Mouse (Mus musculus): ENCODE results near the gene Idua. TPM values are rescaled to one million over a fixed set of nuclear protein-coding genes. Genes with fewer than 3 reads are reported as not detected.

Gene Idua
- polyA plus RNA-seq, 1 experiment from 2014 or later: 8.2 TPM

DNA sequence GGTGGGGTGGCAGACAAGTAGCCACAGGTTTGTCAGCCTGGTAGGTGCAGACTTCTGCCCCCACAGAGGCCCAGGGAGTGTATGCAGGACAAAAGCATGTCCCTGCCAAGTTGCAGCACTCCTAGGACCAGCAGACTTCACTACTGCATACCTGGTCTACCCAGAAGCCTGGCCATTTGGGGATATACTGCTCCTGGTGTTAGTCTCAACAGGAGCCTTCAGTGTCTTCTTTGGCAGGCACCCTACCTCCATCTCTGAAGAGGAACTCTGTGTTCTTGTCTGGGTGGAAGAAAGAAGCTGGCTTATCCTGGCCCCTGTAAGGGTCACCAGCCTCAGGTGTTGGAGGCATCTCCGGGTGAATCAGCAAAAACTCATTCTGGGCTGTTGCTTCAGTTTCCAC, 55.8 kb downstream of the Idua start:
- WGBS: 77% methylated on average over 1 of the region's 1 CpGs
- Histone ChIP-seq H3K27me3 (replicated peaks) (no peaks in the 10 kb centered on the region), H3K9ac (no peak overlapping the region), H3K27ac (no peak overlapping the region), H3K36me3 (no peaks in the 10 kb centered on the region), H3K9me3 (no peaks in the 10 kb centered on the region), H3K4me1 (peaks cover 10% of the 10 kb centered on the region), H3K4me2 (replicated peaks) (no peak overlapping the region), H3K4me3 (no peak overlapping the region)
- ATAC-seq (ENCODE audit: low FRiP score, low read depth): no peak

- WGBS: 34% methylated on average over 4 of the region's 4 CpGs
- no peak overlapping the region for H3K27ac ChIP-seq
Observed at GRCm38 (mm10) chr5:108718051-108718450, 57.9 kb downstream of the Idua start.

DNA sequence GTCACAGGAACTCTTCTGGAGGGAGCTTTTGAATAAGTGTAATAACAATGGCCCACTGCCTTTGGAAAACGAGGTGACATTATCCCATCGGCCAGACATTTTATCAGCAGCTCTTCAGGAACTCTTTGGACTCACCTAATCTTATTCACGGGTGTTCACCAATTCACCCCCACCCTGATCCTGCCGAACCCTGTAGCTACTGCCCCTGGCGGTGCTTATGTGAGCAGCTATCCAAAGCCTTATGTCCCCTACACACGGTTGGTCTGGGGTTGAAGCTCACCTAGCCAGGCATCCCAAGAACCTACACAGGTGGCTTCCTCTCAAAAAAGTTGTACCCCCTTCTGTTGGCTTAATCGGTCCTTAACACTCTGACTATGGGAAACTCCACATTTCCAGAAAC, 59.6 kb downstream of the Idua start:
- Histone ChIP-seq H3K9ac (no peak overlapping the region), H3K4me2 (replicated peaks) (no peak overlapping the region), H3K36me3 (no peaks in the 10 kb centered on the region), H3K4me3 (no peak overlapping the region), H3K9me3 (no peaks in the 10 kb centered on the region), H3K27me3 (replicated peaks) (no peaks in the 10 kb centered on the region), H3K27ac (no peak overlapping the region), H3K4me1 (peaks cover 5% of the 10 kb centered on the region)
- no peak for ATAC-seq (ENCODE audit: low FRiP score, low read depth)
- WGBS: 75% methylated on average over 7 of the region's 7 CpGs

More at GRCm38 (mm10) chr5:108718051-108718450, 57.9 kb downstream of the Idua start:
- no peaks in the 10 kb centered on the region for H3K9me3 ChIP-seq
- no peak overlapping the region for H3K4me2 ChIP-seq (replicated peaks)
- H3K9ac ChIP-seq: 0 out of 2 replicates have a peak overlapping the region, but pooled peaks have one; percentile 9
- ATAC-seq (ENCODE audit: low FRiP score, low read depth): no peak
- H3K27me3 ChIP-seq (replicated peaks): no peaks in the 10 kb centered on the region
- no peaks in the 10 kb centered on the region for H3K36me3 ChIP-seq
- H3K4me3 ChIP-seq: no peak overlapping the region
- peaks cover 10% of the 10 kb centered on the region for H3K4me1 ChIP-seq

DNA sequence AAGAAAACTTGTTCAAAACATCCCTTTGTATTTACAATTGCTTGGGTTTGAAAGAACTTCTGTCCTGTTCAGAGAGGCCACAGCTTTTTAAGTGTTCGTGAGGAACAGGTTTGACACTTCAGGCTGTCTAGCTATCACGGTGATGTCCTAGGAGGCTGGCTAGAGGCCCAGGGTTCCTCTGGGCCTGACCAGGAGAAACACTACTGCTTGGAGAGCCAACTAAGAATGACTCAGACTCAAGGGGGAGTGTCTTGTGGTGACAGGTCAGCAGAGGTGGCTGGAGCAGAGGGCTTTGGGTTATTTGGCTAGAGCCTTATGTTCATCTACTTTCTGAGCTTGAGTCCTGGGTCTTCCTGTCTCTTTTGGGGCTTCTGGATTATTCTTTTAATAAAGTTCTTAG, 63.9 kb downstream of the Idua start:
- H3K9ac ChIP-seq: no peak overlapping the region
- 72% methylated on average over 2 of the region's 2 CpGs for WGBS
- H3K36me3 ChIP-seq: no peaks in the 10 kb centered on the region
- ATAC-seq (ENCODE audit: low FRiP score, low read depth): no peak
- H3K27me3 ChIP-seq (replicated peaks): no peaks in the 10 kb centered on the region
- H3K27ac ChIP-seq: no peak overlapping the region
- no peak overlapping the region for H3K4me2 ChIP-seq (replicated peaks)
- H3K4me1 ChIP-seq: no peaks in the 10 kb centered on the region
- no peak overlapping the region for H3K4me3 ChIP-seq
- H3K9me3 ChIP-seq: no peaks in the 10 kb centered on the region

- ATAC-seq (ENCODE audit: low FRiP score, low read depth): peak; percentile 87
- Histone ChIP-seq H3K9me3 (no peaks in the 10 kb centered on the region), H3K9ac (no peak overlapping the region), H3K4me3 (no peak overlapping the region), H3K4me1 (no peaks in the 10 kb centered on the region), H3K27me3 (replicated peaks) (no peaks in the 10 kb centered on the region), H3K4me2 (replicated peaks) (no peak overlapping the region), H3K36me3 (no peaks in the 10 kb centered on the region), H3K27ac (no peak overlapping the region)
- WGBS: 20% methylated on average over 5 of the region's 5 CpGs
Observed at GRCm38 (mm10) chr5:108726557-108727248, 66.6 kb downstream of the Idua start.

GRCm38 (mm10) chr5:108727425-108727824, 67.3 kb downstream of the Idua start:
- no peak overlapping the region for H3K4me3 ChIP-seq
- no peaks in the 10 kb centered on the region for H3K27me3 ChIP-seq (replicated peaks)
- no peak overlapping the region for H3K4me2 ChIP-seq (replicated peaks)
- H3K36me3 ChIP-seq: no peaks in the 10 kb centered on the region
- no peak overlapping the region for H3K9ac ChIP-seq
- H3K27ac ChIP-seq: no peak overlapping the region
- 91% methylated on average over 1 of the region's 1 CpGs for WGBS
- ATAC-seq (ENCODE audit: low FRiP score, low read depth): no peak
- no peaks in the 10 kb centered on the region for H3K4me1 ChIP-seq
- no peaks in the 10 kb centered on the region for H3K9me3 ChIP-seq

Other genes with a start within 250 kb of the Idua start
- gene Atp5k, start 225.9 kb upstream of the Idua start, polyA plus RNA-seq (2016; fragmentation: Nextera tagmentation; extraction: Ambion mirVana): 438 and 460 TPM in 2 replicates
- 0.08 and 0.16 TPM in 2 replicates for gene Mfsd7a, start 211.4 kb upstream of the Idua start, polyA plus RNA-seq (2016; fragmentation: Nextera tagmentation; extraction: Ambion mirVana)
- 34.2 and 35.8 TPM in 2 replicates for gene Pcgf3, start 199.1 kb upstream of the Idua start, polyA plus RNA-seq (2016; fragmentation: Nextera tagmentation; extraction: Ambion mirVana)
- gene Cplx1, start 110.3 kb upstream of the Idua start, polyA plus RNA-seq (2016; fragmentation: Nextera tagmentation; extraction: Ambion mirVana): 37.4 and 41.3 TPM in 2 replicates
- gene Gak, start 30.6 kb upstream of the Idua start, polyA plus RNA-seq (2016; fragmentation: Nextera tagmentation; extraction: Ambion mirVana): 52.0 and 58.9 TPM in 2 replicates
- 18.1 and 18.3 TPM in 2 replicates for gene Tmem175, start 30.6 kb upstream of the Idua start, polyA plus RNA-seq (2016; fragmentation: Nextera tagmentation; extraction: Ambion mirVana)
- gene Dgkq, start 9.3 kb downstream of the Idua start, polyA plus RNA-seq (2016; fragmentation: Nextera tagmentation; extraction: Ambion mirVana): 19.8 and 23.5 TPM in 2 replicates
- gene Slc26a1, start 15.2 kb downstream of the Idua start, polyA plus RNA-seq (2016; fragmentation: Nextera tagmentation; extraction: Ambion mirVana): 1.2 and 1.6 TPM in 2 replicates
- gene Fgfrl1, start 32.1 kb downstream of the Idua start, polyA plus RNA-seq (2016; fragmentation: Nextera tagmentation; extraction: Ambion mirVana): 19.1 and 20.7 TPM in 2 replicates
- gene Rnf212, start 114.7 kb downstream of the Idua start, polyA plus RNA-seq (2016; fragmentation: Nextera tagmentation; extraction: Ambion mirVana): 0.32 TPM in 1 of 2 replicates, not detected in the other
- not detected in 2 replicates for gene Tmed11, start 135.0 kb downstream of the Idua start, polyA plus RNA-seq (2016; fragmentation: Nextera tagmentation; extraction: Ambion mirVana)
- not detected in 2 replicates for gene Vmn2r8, start 148.5 kb downstream of the Idua start, polyA plus RNA-seq (2016; fragmentation: Nextera tagmentation; extraction: Ambion mirVana)
- not detected in 2 replicates for gene Vmn2r9, start 192.3 kb downstream of the Idua start, polyA plus RNA-seq (2016; fragmentation: Nextera tagmentation; extraction: Ambion mirVana)